Mouse (Mus musculus): Measurements from ENCODE around the gene Slc17a4. TPM values are rescaled to one million over a fixed set of nuclear protein-coding genes. Genes with fewer than 3 reads are reported as not detected.
A peak's percentile ranks its signal among the peaks of the same experiment; 100 is the strongest.

Slc17a4 gene
- total and polyA plus RNA-seq, 3 experiments: 0.54 TPM; not detected in 2

GRCm38 (mm10) chr13:23950928-23951327, 36.1 kb upstream of the Slc17a4 start:
- TF ChIP-seq CHD1 (IDR thresholded peaks at IDR 0.05; ENCODE audit: low read depth, low read length): no peak
- TF ChIP-seq MYB (IDR thresholded peaks at IDR 0.05; ENCODE audit: low read depth, low read length): no peak
- TF ChIP-seq JUND (IDR thresholded peaks at IDR 0.05; ENCODE audit: low read depth, low read length): peak; percentile 89
- no peak for TF ChIP-seq POLR2AphosphoS2 (IDR thresholded peaks at IDR 0.05; ENCODE audit: low read length)
- TF ChIP-seq ELF1 (IDR thresholded peaks at IDR 0.05; ENCODE audit: low read depth, low read length): no peak
- TF ChIP-seq GABPA (IDR thresholded peaks at IDR 0.05; ENCODE audit: low read depth, low read length): no peak
- no peak for TF ChIP-seq KAT2A (conservative IDR thresholded peaks at IDR 0.05; ENCODE audit: low read depth, low read length)
- peak; percentile 56 for TF ChIP-seq RAD21 (IDR thresholded peaks at IDR 0.05; ENCODE audit: low read depth, low read length)
- TF ChIP-seq CTCF (IDR thresholded peaks at IDR 0.05 in 2 of 3, conservative IDR thresholded peaks at IDR 0.05 in 1 of 3; ENCODE audit: control insufficient read depth in 1 of 3, insufficient read depth in 1 of 3, low read depth in 2 of 3, low read length in 3 of 3, poor library complexity in 1 of 3, severe bottlenecking in 1 of 3): peak; percentile 59 to 60 (median 59)
- TF ChIP-seq USF2 (IDR thresholded peaks at IDR 0.05; ENCODE audit: borderline replicate concordance in 1 of 2, insufficient read depth in 1 of 2, low read depth in 1 of 2, low read length in 2 of 2): no peak
- TF ChIP-seq CHD2 (IDR thresholded peaks at IDR 0.05; ENCODE audit: low read length): no peak
- no peak for TF ChIP-seq MAZ (IDR thresholded peaks at IDR 0.05; ENCODE audit: low read depth, low read length)
- peak; percentile 79 for TF ChIP-seq SMC3 (IDR thresholded peaks at IDR 0.05; ENCODE audit: low read depth, low read length)
- TF ChIP-seq HCFC1 (IDR thresholded peaks at IDR 0.05; ENCODE audit: low read depth, low read length): no peak
- peak; percentile 64 for TF ChIP-seq ZC3H11A (IDR thresholded peaks at IDR 0.05; ENCODE audit: low read depth, low read length)
- no peak for TF ChIP-seq GATA1 (IDR thresholded peaks at IDR 0.05; ENCODE audit: low read depth, low read length)
- TF ChIP-seq MAX (IDR thresholded peaks at IDR 0.05; ENCODE audit: low read length): no peak
- no peak for TF ChIP-seq MYC (IDR thresholded peaks at IDR 0.05; ENCODE audit: low read depth, low read length)
- TF ChIP-seq UBTF (IDR thresholded peaks at IDR 0.05; ENCODE audit: borderline replicate concordance, insufficient read depth, low read depth, low read length): no peak
- no peak for TF ChIP-seq ZMIZ1 (IDR thresholded peaks at IDR 0.05; ENCODE audit: low read depth, low read length)
- Histone ChIP-seq H3K27me3 (ENCODE audit: control insufficient read depth in 1 of 2, insufficient read depth in 2 of 2, low read length in 2 of 2) (peaks cover 6 to 9% of the 10 kb centered on the region in 2 experiments; a peak in 3 of 4 replicates), H3K79me2 (ENCODE audit: control insufficient read depth, insufficient read depth, low read length, poor library complexity) (no peaks in the 10 kb centered on the region), H3K27ac (ENCODE audit: control insufficient read depth, low read depth, low read length) (no peak overlapping the region), H3K4me1 (ENCODE audit: control insufficient read depth in 1 of 2, insufficient read depth in 2 of 2, low read length in 2 of 2) (no peaks in the 10 kb centered on the region), H3K9me3 (replicated peaks; ENCODE audit: insufficient read depth, low read length) (no peaks in the 10 kb centered on the region), H3K9ac (ENCODE audit: control insufficient read depth, low read depth, low read length, poor library complexity, severe bottlenecking) (no peak overlapping the region), H3K36me3 (ENCODE audit: control insufficient read depth in 1 of 2, insufficient read depth in 2 of 2, low read length in 2 of 2) (no peaks in the 10 kb centered on the region), H3K4me3 (ENCODE audit: control insufficient read depth in 1 of 2, insufficient read depth in 1 of 2, low read depth in 2 of 2, low read length in 2 of 2) (no peak overlapping the region)
- peak; percentile 43 for DNase-seq (ENCODE audit: low read depth, low spot score)

- no peak for DNase-seq (ENCODE audit: low read depth, low spot score)
- Histone ChIP-seq H3K36me3 (ENCODE audit: control insufficient read depth in 1 of 2, insufficient read depth in 2 of 2, low read length in 2 of 2) (no peaks in the 10 kb centered on the region), H3K9ac (ENCODE audit: control insufficient read depth, low read depth, low read length, poor library complexity, severe bottlenecking) (no peak overlapping the region), H3K4me1 (ENCODE audit: control insufficient read depth in 1 of 2, insufficient read depth in 2 of 2, low read length in 2 of 2) (no peaks in the 10 kb centered on the region), H3K27ac (ENCODE audit: control insufficient read depth, low read depth, low read length) (no peak overlapping the region), H3K4me3 (ENCODE audit: control insufficient read depth in 1 of 2, insufficient read depth in 1 of 2, low read depth in 2 of 2, low read length in 2 of 2) (no peak overlapping the region), H3K27me3 (ENCODE audit: control insufficient read depth in 1 of 2, insufficient read depth in 2 of 2, low read length in 2 of 2) (peaks cover 6 to 8% of the 10 kb centered on the region in 2 experiments; a peak in 3 of 4 replicates), H3K9me3 (replicated peaks; ENCODE audit: insufficient read depth, low read length) (no peaks in the 10 kb centered on the region), H3K79me2 (ENCODE audit: control insufficient read depth, insufficient read depth, low read length, poor library complexity) (no peaks in the 10 kb centered on the region)
- TF ChIP-seq ZMIZ1 (IDR thresholded peaks at IDR 0.05; ENCODE audit: low read depth, low read length) (no peak), RAD21 (IDR thresholded peaks at IDR 0.05; ENCODE audit: low read depth, low read length) (no peak), TAL1 (IDR thresholded peaks at IDR 0.05; ENCODE audit: low read length) (no peak), NELFE (IDR thresholded peaks at IDR 0.05; ENCODE audit: low read depth, low read length) (no peak), POLR2AphosphoS5 (IDR thresholded peaks at IDR 0.05; ENCODE audit: borderline replicate concordance, low read depth, low read length) (no peak), EP300 (IDR thresholded peaks at IDR 0.05; ENCODE audit: low read depth in 1 of 2, low read length in 2 of 2) (no peak), MAX (IDR thresholded peaks at IDR 0.05; ENCODE audit: low read length) (no peak), GATA1 (IDR thresholded peaks at IDR 0.05; ENCODE audit: low read depth, low read length) (no peak), MEF2A (IDR thresholded peaks at IDR 0.05; ENCODE audit: extremely low read depth, insufficient replicate concordance, low read depth, low read length, poor library complexity, severe bottlenecking) (no peak), KAT2A (conservative IDR thresholded peaks at IDR 0.05; ENCODE audit: low read depth, low read length) (no peak), SMC3 (IDR thresholded peaks at IDR 0.05; ENCODE audit: low read depth, low read length) (no peak), CHD1 (IDR thresholded peaks at IDR 0.05; ENCODE audit: low read depth, low read length) (no peak), NRF1 (IDR thresholded peaks at IDR 0.05; ENCODE audit: insufficient read depth, low read depth, low read length, poor library complexity, severe bottlenecking) (no peak), TCF12 (IDR thresholded peaks at IDR 0.05; ENCODE audit: low read depth, low read length) (no peak), E2F4 (IDR thresholded peaks at IDR 0.05; ENCODE audit: borderline replicate concordance, low read depth, low read length) (no peak), BHLHE40 (IDR thresholded peaks at IDR 0.05; ENCODE audit: borderline replicate concordance, low read depth, low read length) (no peak)
These were observed 34.9 kb upstream of the Slc17a4 start for GRCm38 (mm10) chr13:23949484-23950246.

Data from MEL (cell line).